Mouse (Mus musculus) embryonic facial prominence, embryonic 15.5 days (tissue): Measurements from ENCODE around the gene Ispd. TPM values are rescaled to one million over a fixed set of nuclear protein-coding genes. Genes with fewer than 3 reads are reported as not detected.
"Not testable (repeated sequence)": the region's sequence is repeated elsewhere in the genome, so short reads cannot be mapped to it uniquely, and the experiment has no call there.

Experiments used
- ATAC-seq: fragments of 200-750 bp; cut with Nextera tagmentation; 2 replicates; pipeline ENCODE4 v1.8.0; 2017; ENCODE audit warnings: low read depth, moderate TSS enrichment; ENCODE audit not compliant: insufficient number of reproducible peaks, low FRiP score, low TSS enrichment
- H3K27ac ChIP-seq: fragments of 300-500 bp; sonication (generic); replicated peaks from 2 replicates; pipeline ENCODE4 v1.5.1; 2015; ENCODE audit warnings: mild to moderate bottlenecking, inconsistent platforms
- H3K27me3 ChIP-seq: fragments of 300-500 bp; sonication (generic); 2 replicates; pipeline ENCODE4 v1.6.1; 2015; ENCODE audit warnings: inconsistent platforms
- H3K36me3 ChIP-seq: fragments of 300-500 bp; sonication (generic); 2 replicates; pipeline ENCODE4 v1.6.1; 2015; ENCODE audit warnings: mild to moderate bottlenecking, inconsistent platforms
- H3K4me1 ChIP-seq: fragments of 300-500 bp; sonication (generic); 2 replicates; pipeline ENCODE4 v1.6.1; 2015; ENCODE audit warnings: inconsistent platforms
- H3K4me2 ChIP-seq: fragments of 300-500 bp; sonication (generic); replicated peaks from 2 replicates; pipeline ENCODE4 v1.6.1; 2015; ENCODE audit warnings: mild to moderate bottlenecking, inconsistent platforms
- H3K4me3 ChIP-seq: fragments of 300-500 bp; sonication (generic); replicated peaks from 2 replicates; pipeline ENCODE4 v1.5.1; 2015; ENCODE audit warnings: mild to moderate bottlenecking, inconsistent platforms
- H3K9ac ChIP-seq: fragments of 300-500 bp; sonication (generic); 2 replicates; pipeline ENCODE4 v1.6.1; 2015; ENCODE audit warnings: inconsistent platforms
- H3K9me3 ChIP-seq: fragments of 300-500 bp; sonication (generic); replicated peaks from 2 replicates; pipeline ENCODE4 v1.6.1; 2016; ENCODE audit warnings: inconsistent platforms
- WGBS: fragments of 180-500 bp; shearing (Covaris S2); methylation state at CpG from one replicate; pipeline ENCODE4 v1.1.7; 2015; 5-methylcytosine and 5-hydroxymethylcytosine counted together
- polyA plus RNA-seq: library from polyadenylated mRNA; unstranded; fragments of >200 nt; fragmentation: Nextera tagmentation; extraction: Ambion mirVana; gene quantifications from 2 replicates; pipeline ENCODE4 v1.2.1, GENCODE M21; 2015

Ispd gene
- polyA plus RNA-seq, result 13.3 and 15.8 TPM in 2 replicates

DNA sequence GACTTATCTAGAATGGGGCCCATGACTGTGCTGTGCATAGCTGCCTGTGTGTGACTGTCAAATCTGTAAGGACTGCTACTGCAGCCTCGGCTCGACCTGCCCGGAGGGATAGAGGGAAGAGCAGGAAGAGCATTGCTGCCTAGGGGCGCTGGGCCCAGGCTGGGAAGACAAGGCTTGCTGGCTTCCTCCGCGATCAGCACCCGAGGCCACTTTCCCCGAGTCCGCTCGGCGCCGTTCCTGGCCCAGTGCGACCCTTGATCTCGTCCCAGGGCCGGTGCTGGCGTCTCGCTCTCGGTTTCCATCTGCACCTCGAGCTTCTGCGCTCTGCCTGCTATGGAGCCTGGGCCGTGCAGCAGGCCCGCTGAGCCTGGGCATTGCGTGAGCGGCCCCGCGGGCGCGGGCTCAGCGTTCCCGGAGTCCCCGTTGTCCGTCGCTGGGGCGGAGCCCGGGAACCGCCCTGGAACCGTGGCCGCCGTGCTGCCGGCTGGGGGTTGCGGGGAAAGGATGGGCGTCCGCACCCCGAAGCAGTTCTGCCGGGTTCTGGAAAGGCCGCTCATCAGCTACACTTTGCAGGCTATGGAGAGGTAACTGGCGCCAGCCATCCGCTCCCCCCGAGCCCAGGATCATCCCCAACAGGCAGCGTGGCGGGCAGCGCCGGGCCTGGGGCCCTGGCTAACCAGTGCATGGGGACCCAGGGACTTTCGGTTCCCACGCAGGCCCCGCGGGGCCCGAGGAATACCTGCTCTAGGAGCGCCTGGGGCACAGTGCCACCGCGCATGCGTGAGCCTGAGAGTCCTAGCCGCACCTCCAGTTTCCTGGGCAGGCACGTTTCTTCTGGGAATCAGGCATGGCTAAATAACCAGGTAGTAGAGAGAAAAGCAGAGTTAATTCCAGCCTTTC lies at the start of gene Ispd, which contains the start of gene D630036H23Rik:
Gene Ispd, plus strand, starts transcription at position 10 of the 900 bp plus-strand sequence.
Gene D630036H23Rik, minus strand, starts transcription at position 741 of the 900 bp plus-strand sequence.
- peak; percentile 89 for ATAC-seq
- no peaks in the 10 kb centered on the region for H3K36me3 ChIP-seq
- peaks cover 23% of the 10 kb centered on the region for H3K4me1 ChIP-seq
- peak within 1 kb of the TSS; percentile 65 for H3K4me3 ChIP-seq
- peak within 1 kb of the TSS; percentile 96 for H3K27ac ChIP-seq
- peak within 1 kb of the TSS; percentile 63 for H3K4me2 ChIP-seq
- no peaks in the 10 kb centered on the region for H3K9me3 ChIP-seq
- H3K9ac ChIP-seq, result peak within 1 kb of the TSS; percentile 83
- H3K27me3 ChIP-seq, result no peaks in the 10 kb centered on the region
- WGBS, result under 1% methylated on average over 64 of the region's 64 CpGs

DNA sequence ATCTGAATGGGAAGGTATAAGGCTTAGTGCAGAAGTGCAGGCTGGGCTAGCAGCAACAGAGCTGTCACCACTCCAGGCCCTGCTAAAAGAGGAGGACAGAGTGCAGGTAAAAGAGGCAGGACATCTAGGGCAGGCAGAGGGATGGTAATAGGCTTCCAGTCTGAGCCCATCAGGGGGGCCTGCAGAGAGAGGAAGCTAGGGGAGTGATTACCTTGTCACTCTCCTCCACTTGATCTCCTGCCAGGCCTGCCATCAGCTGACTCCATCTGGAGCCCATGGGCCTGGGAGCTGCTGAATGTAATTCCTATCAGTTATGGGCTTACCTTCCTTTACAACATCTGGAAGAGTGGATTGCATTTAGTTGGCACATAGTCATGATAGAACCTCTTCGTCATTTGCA lies 48.6 kb upstream of the Ispd start:
- Histone ChIP-seq H3K27me3 (no peaks in the 10 kb centered on the region), H3K9ac (no peak overlapping the region), H3K36me3 (no peaks in the 10 kb centered on the region), H3K9me3 (no peaks in the 10 kb centered on the region), H3K4me2 (no peak overlapping the region), H3K27ac (no peak overlapping the region), H3K4me3 (no peak overlapping the region), H3K4me1 (no peaks in the 10 kb centered on the region)
- 78% methylated on average over 1 of the region's 1 CpGs for WGBS
- ATAC-seq, result no peak

DNA sequence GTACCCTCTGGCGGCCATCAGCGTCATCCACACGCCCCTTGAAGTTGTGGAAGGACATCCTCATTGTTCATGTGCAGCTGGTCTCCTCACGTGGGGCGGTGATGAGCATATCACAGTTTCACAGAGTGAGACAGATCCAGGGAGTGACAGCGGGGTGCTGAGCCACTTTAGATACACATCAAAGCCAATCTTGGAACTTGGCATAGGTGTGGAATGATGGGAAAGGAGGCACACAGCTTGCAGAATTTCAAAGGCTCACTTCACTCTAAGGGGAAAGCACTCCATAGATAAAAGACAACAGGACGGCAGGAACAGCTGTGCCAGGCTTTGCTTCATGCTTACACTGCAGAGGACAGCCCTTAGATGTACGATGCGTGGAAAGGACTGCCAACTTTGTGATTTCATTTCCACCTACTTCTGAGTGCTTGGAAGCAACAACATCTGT lies 47.4 kb upstream of the Ispd start:
- no peak for ATAC-seq
- 71% methylated on average over 9 of the region's 9 CpGs for WGBS

DNA sequence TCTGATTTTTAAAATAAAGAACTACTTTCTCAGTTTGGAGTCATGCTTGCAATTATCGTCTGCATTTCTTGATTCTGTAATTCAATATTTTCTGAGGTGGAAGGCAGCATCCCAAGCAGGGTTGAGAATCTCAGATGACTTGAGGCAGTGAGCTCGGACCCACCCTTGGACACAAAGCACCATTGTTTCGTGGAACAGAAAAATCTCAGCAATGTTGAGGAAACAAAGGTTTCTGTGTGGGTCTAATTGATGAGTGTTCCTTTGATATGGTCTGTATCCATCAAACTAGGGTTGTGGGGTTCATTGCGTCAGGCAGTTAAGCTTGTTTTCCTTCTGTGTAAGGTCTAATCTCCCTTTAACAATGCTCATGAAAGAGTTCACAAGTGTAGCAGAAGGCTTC lies 37.1 kb upstream of the Ispd start:
- no peak overlapping the region for H3K9ac ChIP-seq
- H3K4me1 ChIP-seq, result no peaks in the 10 kb centered on the region
- 37% methylated on average over 4 of the region's 4 CpGs for WGBS
- H3K9me3 ChIP-seq, result no peaks in the 10 kb centered on the region
- no peak overlapping the region for H3K4me3 ChIP-seq
- ATAC-seq, result no peak
- no peaks in the 10 kb centered on the region for H3K36me3 ChIP-seq
- H3K27me3 ChIP-seq, result no peaks in the 10 kb centered on the region
- H3K27ac ChIP-seq, result no peak overlapping the region
- H3K4me2 ChIP-seq, result no peak overlapping the region

More for the DNA sequence above, 47.4 kb upstream of the Ispd start:
- Histone ChIP-seq H3K4me1 (no peaks in the 10 kb centered on the region), H3K9ac (no peak overlapping the region), H3K36me3 (no peaks in the 10 kb centered on the region), H3K4me2 (no peak overlapping the region), H3K27me3 (no peaks in the 10 kb centered on the region), H3K4me3 (no peak overlapping the region), H3K9me3 (no peaks in the 10 kb centered on the region), H3K27ac (no peak overlapping the region)

DNA sequence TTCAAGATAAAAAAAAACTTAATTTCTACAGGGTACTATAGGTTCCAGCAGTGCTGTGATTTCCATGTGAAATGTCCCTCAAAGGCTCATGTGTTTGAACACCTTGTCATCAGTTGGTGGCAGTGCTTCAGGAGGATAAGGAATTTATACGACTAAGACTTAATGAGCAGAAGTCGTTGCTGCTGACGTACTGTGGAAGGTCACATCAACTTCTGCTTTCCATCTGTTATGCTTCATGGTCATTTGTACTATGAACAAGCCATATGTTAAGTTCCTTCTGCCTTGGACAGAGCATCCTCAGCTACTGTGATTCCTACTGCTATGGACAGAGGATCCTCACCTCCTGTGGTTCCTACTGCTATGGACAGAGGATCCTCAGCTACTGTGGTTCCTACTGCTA lies 21.2 kb upstream of the Ispd start:
- Histone ChIP-seq H3K27me3 (no peaks in the 10 kb centered on the region), H3K27ac (no peak overlapping the region), H3K9ac (no peak overlapping the region), H3K9me3 (no peaks in the 10 kb centered on the region), H3K4me2 (no peak overlapping the region), H3K36me3 (no peaks in the 10 kb centered on the region), H3K4me1 (no peaks in the 10 kb centered on the region), H3K4me3 (no peak overlapping the region)
- 54% methylated on average over 3 of the region's 3 CpGs for WGBS
- ATAC-seq, result no peak

DNA sequence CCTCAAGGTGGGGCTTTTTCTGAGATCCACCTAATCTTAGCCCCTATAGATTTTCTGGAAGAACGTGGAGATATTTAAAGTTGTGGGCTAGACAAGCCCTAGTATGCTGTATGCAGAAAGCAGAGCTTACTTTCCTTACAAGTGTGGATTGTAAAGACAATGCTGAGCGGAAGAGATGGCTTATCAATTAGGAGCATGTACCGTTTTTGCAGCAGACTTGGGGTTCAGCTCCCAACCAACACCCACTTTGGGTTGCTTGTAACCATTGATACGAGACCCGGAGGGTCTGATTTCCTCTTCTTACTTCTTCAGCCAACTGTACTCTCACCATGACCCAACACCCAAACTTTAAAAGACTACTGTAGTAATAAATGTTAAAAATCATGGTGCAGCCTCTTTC lies 20.6 kb upstream of the Ispd start:
- H3K4me2 ChIP-seq, result no peak overlapping the region
- no peaks in the 10 kb centered on the region for H3K4me1 ChIP-seq
- no peak overlapping the region for H3K4me3 ChIP-seq
- H3K9ac ChIP-seq, result no peak overlapping the region
- 87% methylated on average over 5 of the region's 5 CpGs for WGBS
- ATAC-seq, result no peak
- no peaks in the 10 kb centered on the region for H3K9me3 ChIP-seq
- no peak overlapping the region for H3K27ac ChIP-seq
- no peaks in the 10 kb centered on the region for H3K27me3 ChIP-seq
- no peaks in the 10 kb centered on the region for H3K36me3 ChIP-seq

DNA sequence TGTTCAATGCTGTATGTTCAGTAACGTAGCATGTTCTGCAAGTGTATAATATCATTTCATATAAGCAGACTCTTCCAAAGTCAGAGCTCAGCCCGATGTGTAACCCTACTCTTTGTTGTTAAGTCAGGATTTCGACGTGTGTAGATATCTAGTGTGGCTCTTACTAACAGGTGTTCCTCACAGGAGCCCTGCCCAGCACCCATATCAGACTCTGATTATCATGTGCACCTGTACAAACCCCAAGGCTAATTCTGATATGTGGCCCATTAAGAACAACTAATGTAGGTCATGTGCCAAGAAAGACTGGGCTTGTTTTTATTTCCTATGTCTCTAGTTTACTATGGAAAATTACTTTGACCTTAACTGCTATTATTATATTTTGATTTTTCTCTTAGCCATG lies 17.2 kb upstream of the Ispd start:
- no peak overlapping the region for H3K9ac ChIP-seq
- no peak for ATAC-seq
- H3K9me3 ChIP-seq, result no peaks in the 10 kb centered on the region
- no peaks in the 10 kb centered on the region for H3K36me3 ChIP-seq
- H3K27ac ChIP-seq, result no peak overlapping the region
- 85% methylated on average over 4 of the region's 4 CpGs for WGBS
- no peak overlapping the region for H3K4me2 ChIP-seq
- H3K4me3 ChIP-seq, result no peak overlapping the region
- H3K27me3 ChIP-seq, result no peaks in the 10 kb centered on the region
- H3K4me1 ChIP-seq, result no peaks in the 10 kb centered on the region

DNA sequence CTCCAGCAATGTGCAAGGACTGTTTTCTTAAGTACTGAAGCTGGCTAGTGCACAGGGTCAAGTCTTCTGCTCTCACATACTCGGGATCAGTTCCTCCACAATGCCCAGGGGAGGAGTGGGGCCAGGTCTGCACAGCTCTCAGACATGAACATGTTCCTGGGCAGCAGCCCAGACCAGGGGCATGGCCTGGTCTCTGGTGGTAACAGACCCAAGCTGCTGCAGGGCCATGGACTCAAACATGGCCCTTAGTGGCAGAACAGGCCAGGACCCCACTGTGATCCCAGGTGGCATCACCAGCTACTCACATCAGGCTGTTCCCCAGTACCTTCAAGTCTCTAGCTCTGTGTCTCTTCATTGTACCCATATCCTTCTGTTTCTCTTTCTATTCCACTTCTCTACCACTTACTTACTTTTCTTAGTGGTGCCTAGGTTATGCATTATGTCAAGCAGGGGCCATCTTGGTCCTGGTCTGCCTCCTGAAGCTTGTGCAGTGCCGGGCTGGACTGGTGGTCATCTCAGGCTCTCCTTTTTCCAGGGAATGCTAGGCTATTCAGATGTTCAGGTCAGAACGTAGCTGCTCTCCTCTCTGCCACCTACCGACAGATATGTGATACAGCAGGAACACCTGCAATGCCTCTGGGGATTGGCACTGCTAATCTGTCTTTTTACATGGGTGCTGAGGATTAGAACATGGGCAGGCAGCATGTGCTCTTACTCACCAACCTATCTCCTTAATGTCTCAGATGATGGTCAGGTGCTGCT lies 7.8 kb upstream of the Ispd start:
- no peak overlapping the region for H3K9ac ChIP-seq
- no peak overlapping the region for H3K27ac ChIP-seq
- 50% methylated on average over 4 of the region's 4 CpGs for WGBS
- no peak overlapping the region for H3K4me2 ChIP-seq
- no peak overlapping the region for H3K4me3 ChIP-seq
- H3K27me3 ChIP-seq, result no peaks in the 10 kb centered on the region
- H3K4me1 ChIP-seq, result no peaks in the 10 kb centered on the region
- no peak for ATAC-seq
- H3K36me3 ChIP-seq, result no peaks in the 10 kb centered on the region
- no peaks in the 10 kb centered on the region for H3K9me3 ChIP-seq

DNA sequence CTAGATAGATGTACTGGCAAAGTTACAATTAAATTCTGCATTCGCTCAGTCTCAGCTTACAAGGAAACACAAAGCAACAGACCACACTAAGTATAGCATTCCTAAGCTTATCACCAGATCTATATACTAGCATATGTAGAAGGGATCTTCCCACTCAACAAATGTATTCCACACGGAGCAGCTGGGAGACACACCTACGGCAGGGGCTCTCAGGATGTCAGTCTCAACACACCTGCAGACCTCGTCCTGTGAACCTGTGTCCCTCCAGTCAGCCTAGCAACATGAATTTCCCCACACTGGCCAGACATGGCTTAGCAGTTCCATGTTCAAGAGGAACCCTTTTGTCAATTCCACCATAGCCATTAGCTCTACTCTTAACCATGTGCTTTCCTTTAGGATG lies 4.9 kb upstream of the Ispd start:
- H3K4me2 ChIP-seq, H3K9ac ChIP-seq, H3K9me3 ChIP-seq, ATAC-seq, H3K4me1 ChIP-seq, H3K4me3 ChIP-seq, H3K27me3 ChIP-seq, H3K36me3 ChIP-seq, H3K27ac ChIP-seq: not testable (repeated sequence)
- 74% methylated on average over 3 of the region's 4 CpGs for WGBS

DNA sequence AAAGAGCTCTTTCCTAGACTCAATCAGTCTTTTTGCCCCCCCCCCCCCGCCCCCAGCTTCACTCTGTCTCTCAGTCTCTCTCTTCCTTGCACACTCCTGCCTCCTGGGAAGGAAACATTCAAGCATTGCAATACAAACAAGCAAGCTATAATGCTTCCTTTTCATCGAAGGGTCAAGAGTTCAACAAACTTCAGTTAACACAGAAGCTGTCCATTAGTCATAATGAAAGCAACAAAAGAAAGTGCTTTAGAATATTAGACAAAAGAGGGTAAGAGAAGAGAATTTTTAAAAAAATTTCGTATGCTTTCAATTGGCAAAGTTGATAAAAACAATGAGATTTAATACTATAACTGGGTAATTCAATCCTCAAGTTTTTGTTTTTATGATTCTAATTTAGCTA lies 996 bp upstream of the Ispd start:
- no peaks in the 10 kb centered on the region for H3K9me3 ChIP-seq
- H3K4me3 ChIP-seq, result no peak overlapping the region
- peaks cover 18% of the 10 kb centered on the region for H3K4me1 ChIP-seq
- H3K27me3 ChIP-seq, result no peaks in the 10 kb centered on the region
- WGBS, result 39% methylated on average over 3 of the region's 3 CpGs
- no peak overlapping the region for H3K9ac ChIP-seq
- no peak for ATAC-seq
- H3K4me2 ChIP-seq, result no peak overlapping the region
- no peaks in the 10 kb centered on the region for H3K36me3 ChIP-seq
- no peak overlapping the region for H3K27ac ChIP-seq

DNA sequence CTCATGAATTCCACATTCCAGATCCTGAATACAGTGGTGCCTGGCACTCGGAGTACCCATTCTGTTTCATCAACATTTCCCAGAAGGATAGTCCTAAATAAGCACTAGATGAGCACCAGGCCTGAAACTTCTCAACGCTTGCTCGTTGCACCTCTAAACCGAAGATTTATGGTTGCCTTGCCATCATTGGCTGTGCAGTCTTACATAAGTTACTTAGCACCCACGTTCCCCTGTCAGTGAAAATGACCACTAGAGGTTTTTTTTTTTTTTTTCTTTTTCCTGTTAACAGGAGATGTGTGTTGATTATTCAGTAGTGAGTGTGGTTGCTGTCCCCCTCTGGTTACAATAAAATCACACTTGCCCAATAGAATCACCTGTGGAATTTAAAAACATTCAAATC lies 444 bp upstream of the Ispd start:
- Histone ChIP-seq H3K4me3 (no peak overlapping the region), H3K27ac (peak overlapping the region; percentile 96; the same call in 1 of the 2 replicates), H3K9ac (no peak overlapping the region; the same call in 1 of the 2 replicates), H3K9me3 (no peaks in the 10 kb centered on the region), H3K4me2 (no peak overlapping the region), H3K4me1 (peaks cover 18% of the 10 kb centered on the region), H3K27me3 (no peaks in the 10 kb centered on the region), H3K36me3 (no peaks in the 10 kb centered on the region)
- no peak for ATAC-seq
- 71% methylated on average over 5 of the region's 5 CpGs for WGBS
